Mouse (Mus musculus) lung, postnatal 36 days (tissue): ENCODE results near the gene Nostrin.

Experiments
- DNase-seq: peaks from one replicate; pipeline ENCODE4 v3.0.0; 2022; ENCODE audit warnings: mixed read lengths

Gene Nostrin

GRCm38 (mm10) chr2:69129425-69130210 lies 6.0 kb upstream of the Nostrin start:
- DNase-seq: no peak

- no peak for DNase-seq
Measured at GRCm38 (mm10) chr2:69132046-69132445, 3.6 kb upstream of the Nostrin start.

- DNase-seq: no peak
Measured at GRCm38 (mm10) chr2:69132488-69133040, 3.0 kb upstream of the Nostrin start.

DNA sequence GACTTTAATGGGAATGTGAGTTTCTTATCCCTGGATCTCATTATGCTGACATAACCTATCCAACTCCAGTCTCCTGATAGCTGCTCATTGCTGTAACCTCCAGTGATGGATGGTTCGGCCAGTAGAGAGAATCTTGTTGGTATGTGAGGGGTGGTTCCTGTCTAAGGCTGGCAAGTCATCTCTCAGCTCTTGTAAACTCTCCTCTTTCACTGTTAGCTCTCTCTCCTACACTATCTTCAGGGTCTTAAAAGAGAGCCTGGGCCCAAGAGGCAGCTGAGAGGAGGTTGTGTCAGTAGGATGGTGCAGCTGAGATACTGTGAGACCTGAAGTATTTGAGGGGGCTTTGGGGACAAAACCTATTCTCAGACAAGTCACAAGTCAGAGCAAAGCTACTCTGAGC lies 1.4 kb upstream of the Nostrin start:
- DNase-seq: no peak

- DNase-seq: no peak
Measured at GRCm38 (mm10) chr2:69134937-69135336, 663 bp upstream of the Nostrin start.

GRCm38 (mm10) chr2:69137406-69138084 lies 1.9 kb downstream of the Nostrin start:
- DNase-seq: no peak

DNA sequence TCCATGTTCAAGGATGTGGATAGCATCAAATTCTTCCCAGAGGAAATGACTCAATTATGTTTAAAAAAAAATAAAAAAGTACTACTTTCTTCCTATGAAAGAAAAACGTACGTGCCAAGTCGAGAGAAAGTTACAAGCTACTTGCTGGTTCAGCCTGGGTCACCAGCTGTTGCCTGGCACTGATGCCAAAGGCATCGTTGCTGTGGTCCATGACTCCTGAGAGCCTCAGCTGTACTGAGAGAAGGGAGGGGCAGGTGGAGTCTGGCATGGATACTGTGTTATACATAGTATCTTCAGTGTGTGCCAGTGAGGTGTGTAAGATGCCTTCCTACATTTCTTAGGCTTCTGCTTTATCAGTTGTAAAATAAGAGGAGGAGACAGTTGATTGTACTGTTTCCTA lies 3.2 kb downstream of the Nostrin start:
- peak; percentile 33 for DNase-seq

DNA sequence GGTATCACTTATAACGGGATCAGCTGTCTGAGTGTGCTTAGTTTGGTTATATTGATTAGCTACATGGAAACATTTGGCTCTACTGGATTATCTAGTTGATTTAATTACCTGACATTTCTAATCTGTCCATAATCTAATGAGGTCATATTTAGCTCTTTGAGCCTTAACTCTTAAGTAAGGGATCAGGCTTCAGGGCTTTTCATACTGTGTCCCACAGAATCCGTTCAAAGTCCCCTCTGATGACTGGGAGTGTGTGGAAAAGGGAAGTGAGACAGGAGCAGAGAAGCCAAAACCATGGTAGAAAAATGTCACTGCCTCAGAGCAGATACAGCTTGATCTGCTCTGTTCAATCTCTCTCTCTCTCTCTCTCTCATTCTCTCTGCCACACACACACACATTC lies 4.6 kb downstream of the Nostrin start:
- DNase-seq: no peak

GRCm38 (mm10) chr2:69140816-69141215 lies 5.2 kb downstream of the Nostrin start:
- peak; percentile 66 for DNase-seq

DNA sequence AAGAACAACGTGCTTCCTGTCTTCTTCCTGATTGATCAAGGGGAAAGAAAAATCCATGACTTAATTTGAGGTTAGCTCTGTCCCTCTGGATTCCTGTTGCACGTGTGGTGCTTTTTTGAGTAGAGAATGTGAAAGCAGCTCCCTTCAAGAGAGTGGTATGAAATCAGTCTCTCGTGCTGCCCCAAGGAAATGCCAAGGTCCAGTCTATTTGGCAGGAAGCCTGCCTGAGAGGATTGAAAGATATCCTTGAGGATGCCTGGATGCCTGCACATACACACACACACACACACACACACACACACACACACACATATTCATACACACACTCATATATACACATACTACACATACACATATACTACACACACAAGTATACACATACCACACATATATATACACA lies 13.1 kb downstream of the Nostrin start:
- DNase-seq: peak; percentile 35

DNA sequence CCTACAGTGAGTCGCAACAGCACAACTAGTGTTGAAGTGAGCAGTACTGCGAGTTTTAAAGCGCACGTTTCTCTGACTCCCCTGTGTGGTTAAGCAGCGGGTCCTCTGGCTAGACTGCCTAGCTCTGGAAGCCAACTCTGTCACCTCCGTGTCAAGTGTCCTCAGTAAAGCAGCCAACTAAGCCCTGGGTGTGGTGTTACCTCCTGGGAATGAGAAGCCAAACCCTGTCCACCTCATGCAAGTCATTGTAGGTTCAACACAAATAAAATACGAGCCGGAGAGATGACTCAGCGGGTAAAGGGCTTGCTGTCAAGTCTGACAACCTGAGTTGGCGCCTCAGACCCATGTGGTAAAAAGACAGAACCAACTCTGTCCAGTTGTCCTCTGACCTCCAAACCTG lies 13.6 kb downstream of the Nostrin start:
- DNase-seq: peak; percentile 26

DNA sequence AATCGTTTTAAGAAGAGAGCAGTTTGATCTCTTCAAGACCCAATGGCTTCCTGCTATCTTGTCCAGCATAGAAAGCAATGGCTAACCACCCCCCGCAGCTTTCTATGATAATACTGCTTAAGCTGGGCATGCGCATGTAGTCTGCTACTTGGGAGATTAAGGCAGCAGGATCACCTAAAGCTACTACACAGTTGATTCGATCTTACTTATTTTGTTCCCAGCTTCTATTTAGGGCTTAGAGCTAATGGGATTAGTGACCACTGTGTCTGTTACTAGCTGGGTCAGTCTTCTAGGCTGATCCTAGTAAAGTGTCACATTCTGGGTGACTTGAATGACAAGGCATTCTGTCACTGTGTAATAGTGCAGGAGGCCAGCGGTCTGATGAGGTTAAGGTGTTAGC lies 15.2 kb downstream of the Nostrin start:
- DNase-seq: no peak

DNA sequence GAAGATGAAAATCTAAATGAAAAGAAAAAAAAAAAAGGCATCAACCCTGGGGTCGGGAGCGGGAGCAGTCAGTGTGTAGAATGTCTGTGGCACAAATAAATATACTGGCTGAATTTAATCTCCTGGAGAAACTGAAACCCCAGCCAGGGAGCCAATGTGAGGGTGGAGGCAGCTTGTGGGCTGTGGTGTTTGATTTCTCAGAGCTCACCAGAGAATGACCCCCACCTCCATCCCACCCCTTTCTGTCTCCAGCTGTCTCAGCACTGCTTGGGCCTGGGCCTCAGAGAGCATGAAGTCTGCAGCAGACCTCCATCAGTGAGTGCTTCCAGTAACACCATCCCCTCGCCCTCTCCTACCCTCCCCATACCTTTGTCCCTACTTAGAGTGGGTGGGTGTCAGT lies 20.3 kb downstream of the Nostrin start:
- DNase-seq: no peak

DNA sequence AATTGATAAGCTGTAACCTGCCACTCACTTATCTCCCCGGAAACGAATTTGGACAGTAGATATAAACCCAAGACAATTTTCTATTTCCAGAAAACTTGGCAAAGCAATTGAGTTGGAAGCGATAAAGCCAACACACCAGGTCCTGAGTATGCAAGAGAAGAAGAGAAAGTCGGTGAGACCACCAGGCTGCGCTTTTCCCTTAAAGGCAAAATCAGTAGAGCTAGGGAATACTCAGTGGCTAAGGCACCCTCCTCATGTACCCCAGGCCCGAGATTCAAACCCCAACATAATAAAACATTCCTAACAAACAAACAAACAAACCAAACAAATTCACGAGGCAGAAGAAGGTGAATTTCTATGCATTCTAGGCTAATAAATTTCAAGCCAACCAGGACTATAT lies 20.7 kb downstream of the Nostrin start:
- no peak for DNase-seq

- no peak for DNase-seq
Measured at GRCm38 (mm10) chr2:69158907-69159306, 23.3 kb downstream of the Nostrin start.

- no peak for DNase-seq
Measured at GRCm38 (mm10) chr2:69170395-69171077, 34.9 kb downstream of the Nostrin start.

- DNase-seq: no peak
Measured at GRCm38 (mm10) chr2:69175296-69175695, 39.7 kb downstream of the Nostrin start.

GRCm38 (mm10) chr2:69179721-69180120 lies 44.1 kb downstream of the Nostrin start:
- DNase-seq: no peak

DNA sequence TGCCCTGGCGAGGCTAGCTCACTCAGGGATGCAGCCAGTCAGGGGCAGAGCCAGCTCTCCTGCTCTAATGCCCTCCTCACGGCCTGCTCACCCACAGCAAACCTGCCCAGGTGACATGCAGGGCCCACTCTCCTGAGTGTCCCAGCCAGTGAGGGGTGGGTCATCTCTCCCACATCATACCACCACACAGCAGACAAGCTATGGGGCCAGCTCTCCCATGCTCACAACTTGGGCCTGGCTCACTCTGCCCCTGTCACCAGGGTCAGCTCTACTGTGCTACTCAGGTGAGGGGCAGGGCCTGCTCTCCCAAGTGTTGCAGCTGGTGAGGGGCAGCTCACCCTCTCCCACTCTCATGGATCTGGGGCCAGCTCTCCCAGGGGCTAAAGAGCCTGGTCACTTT lies 52.4 kb downstream of the Nostrin start:
- no peak for DNase-seq

DNA sequence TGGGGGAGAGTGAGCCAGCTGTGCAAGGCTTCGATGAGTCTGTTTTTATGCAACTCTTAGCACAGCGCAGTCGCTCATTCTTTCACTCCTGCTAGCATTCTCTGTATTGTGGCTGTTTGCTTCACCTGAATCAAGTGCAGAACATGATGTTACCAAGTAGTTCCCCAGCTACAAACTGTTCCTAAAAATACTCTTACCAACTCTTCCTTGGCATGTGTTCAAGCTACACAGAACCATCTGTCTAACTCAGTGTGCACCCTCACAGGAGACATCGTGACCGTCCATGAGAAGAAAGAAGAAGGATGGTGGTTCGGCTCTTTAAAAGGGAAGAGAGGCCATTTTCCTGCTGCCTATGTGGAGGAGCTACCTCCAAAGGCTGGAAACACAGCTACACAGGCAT lies 53.1 kb downstream of the Nostrin start:
- no peak for DNase-seq

- DNase-seq: no peak
Measured at GRCm38 (mm10) chr2:69189222-69189621, 53.6 kb downstream of the Nostrin start.

DNA sequence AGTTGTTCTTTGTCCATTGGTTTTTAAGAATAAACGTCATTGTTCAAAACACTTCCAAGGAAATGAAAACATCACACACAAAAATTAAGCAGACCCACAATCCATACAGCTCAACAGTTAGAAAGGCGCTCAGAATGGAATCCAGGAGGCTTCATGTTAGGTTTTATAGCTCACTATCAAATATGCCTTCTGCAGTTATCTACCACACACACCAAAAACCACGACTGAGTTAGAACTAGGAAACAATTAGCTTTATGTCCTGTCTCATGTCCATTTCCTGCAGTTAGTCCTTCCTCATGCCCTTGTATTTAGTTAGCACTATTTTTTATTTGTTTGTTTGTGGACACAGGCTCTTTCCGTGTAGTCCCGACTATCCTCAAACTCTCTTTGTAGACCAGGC lies 55.5 kb downstream of the Nostrin start:
- DNase-seq: no peak

DNA sequence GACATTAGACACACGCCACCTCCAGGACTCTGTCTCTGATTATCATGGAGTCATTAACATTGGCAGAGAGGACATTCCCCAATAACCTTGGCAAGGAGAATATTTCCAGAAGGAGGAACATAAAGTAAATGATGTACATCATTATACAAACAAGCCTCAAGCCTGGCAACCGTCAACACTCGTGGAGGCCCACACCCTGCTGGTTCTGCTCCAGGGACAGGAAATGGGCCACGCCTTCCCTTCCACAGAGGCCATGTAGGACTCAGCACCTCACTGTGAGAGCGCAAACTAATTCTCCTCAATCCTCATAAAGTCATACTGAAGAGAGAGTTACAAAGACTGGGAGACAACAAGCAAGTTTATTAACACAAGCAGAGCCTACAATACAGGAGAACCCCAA lies 58.0 kb downstream of the Nostrin start:
- peak; percentile 31 for DNase-seq

GRCm38 (mm10) chr2:69205185-69205584 lies 69.6 kb downstream of the Nostrin start:
- no peak for DNase-seq
